Mouse (Mus musculus) B cell, adult 2 months (primary cell): ENCODE data around the gene Tctex1d1.
A peak's percentile ranks its signal among the peaks of the same experiment; 100 is the strongest.

Experiments used
- DNase-seq, 2 experiments: peaks; one replicate each; pipeline ENCODE4 v3.0.0; 2022

Gene Tctex1d1

GRCm38 (mm10) chr4:102989391-102989790 is 11.0 kb downstream of the Tctex1d1 start:
- DNase-seq: no peak

- DNase-seq: no peak
Measured at GRCm38 (mm10) chr4:102990016-102990415, 11.6 kb downstream of the Tctex1d1 start.

GRCm38 (mm10) chr4:102990595-102991340 is 12.4 kb downstream of the Tctex1d1 start:
- DNase-seq: no peak

- no peak for DNase-seq
Measured at GRCm38 (mm10) chr4:102991685-102992084, 13.3 kb downstream of the Tctex1d1 start.

GRCm38 (mm10) chr4:103004681-103005080 is 26.3 kb downstream of the Tctex1d1 start:
- DNase-seq: no peak

GRCm38 (mm10) chr4:103005190-103005945 is 27.0 kb downstream of the Tctex1d1 start:
- DNase-seq: no peak

GRCm38 (mm10) chr4:103006266-103006665 is 27.9 kb downstream of the Tctex1d1 start:
- no peak for DNase-seq

GRCm38 (mm10) chr4:103006943-103007418 is 28.6 kb downstream of the Tctex1d1 start:
- no peak for DNase-seq

GRCm38 (mm10) chr4:103010734-103011133 is 32.3 kb downstream of the Tctex1d1 start:
- DNase-seq: no peak

GRCm38 (mm10) chr4:103011823-103012222 is 33.4 kb downstream of the Tctex1d1 start:
- DNase-seq: no peak

- DNase-seq: no peak
Measured at GRCm38 (mm10) chr4:103013490-103013889, 35.1 kb downstream of the Tctex1d1 start.

- DNase-seq: no peak
Measured at GRCm38 (mm10) chr4:103026621-103027020, 48.2 kb downstream of the Tctex1d1 start, which contains the start of gene Insl5. Insl5 (minus strand) TSS chr4:103026842.

- DNase-seq: no peak
Measured at GRCm38 (mm10) chr4:103027745-103028144, 49.3 kb downstream of the Tctex1d1 start.

- no peak for DNase-seq
Measured at GRCm38 (mm10) chr4:103028177-103029088, 50.0 kb downstream of the Tctex1d1 start.

- DNase-seq: no peak
Measured at GRCm38 (mm10) chr4:103039103-103039837, 60.9 kb downstream of the Tctex1d1 start.

- DNase-seq: no peak
Measured at GRCm38 (mm10) chr4:103039838-103040191, 61.4 kb downstream of the Tctex1d1 start.

- peak in 1 of 2 experiments; percentile 8 for DNase-seq
Measured at GRCm38 (mm10) chr4:103042997-103043396, 64.6 kb downstream of the Tctex1d1 start.

- DNase-seq: no peak
Measured at GRCm38 (mm10) chr4:103048046-103048445, 69.6 kb downstream of the Tctex1d1 start.
